Mouse (Mus musculus) v-Abl transformed pro-B cells (cell line): Measurements from ENCODE around the gene Pex11g.

Source experiments
- in situ Hi-C, 2 experiments: fragments of 400-800 bp; cut with MboI; formaldehyde crosslinking; loops; one replicate each; pipeline ENCODE4 v1.15.1; 2025; ENCODE audit not compliant: unreplicated experiment in 2 of 2

Gene Pex11g

DNA sequence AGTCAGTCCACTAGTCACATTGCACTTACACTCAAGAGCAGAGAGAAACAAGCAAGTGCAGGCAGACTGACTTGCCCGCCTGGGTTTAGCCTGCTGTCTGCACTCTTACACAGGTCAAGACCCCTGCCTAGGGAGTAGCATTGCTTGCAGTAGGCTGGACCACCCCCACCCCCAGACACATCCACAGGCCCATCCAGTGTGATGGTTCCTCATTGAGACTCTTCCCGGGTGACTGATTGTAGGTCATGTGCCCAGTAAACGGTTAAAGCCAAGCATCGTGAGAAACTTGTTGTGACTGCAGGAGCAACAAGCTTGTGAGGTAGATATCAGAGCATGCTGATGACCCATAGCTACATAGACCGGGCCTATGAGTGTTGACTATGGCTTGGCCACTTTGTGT is 46.0 kb downstream of the Pex11g start:
- in situ Hi-C loops, result no loop called here

DNA sequence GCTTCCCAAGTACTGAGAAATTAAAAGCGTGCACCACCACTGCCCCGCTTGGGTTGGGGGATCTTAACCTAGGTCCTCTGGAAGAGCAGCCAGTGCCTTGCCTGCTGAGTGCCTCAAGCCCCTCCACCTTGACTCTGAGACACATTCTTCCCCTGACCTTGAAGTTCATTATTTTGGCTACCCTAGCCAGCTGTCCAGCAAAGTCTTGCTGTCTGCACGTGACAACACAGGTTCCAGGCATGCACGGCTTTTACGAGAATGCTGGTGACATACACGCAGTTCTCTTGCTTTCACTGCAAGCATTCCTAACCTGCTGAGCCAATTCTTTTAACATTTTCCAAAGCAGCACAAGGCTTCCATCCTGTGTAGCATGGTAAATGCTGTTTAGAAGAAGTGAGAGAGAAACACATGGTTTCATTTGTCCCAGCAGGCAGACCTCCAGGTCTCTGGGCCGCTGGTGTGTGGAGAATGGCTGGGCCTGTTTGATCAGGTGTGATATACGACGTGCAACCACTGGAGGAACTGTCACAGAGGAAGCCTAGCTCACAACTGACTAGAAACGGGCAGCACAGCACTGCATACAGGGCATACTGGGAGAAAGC is 47.3 kb downstream of the Pex11g start:
- in situ Hi-C loops, result no loop called here

DNA sequence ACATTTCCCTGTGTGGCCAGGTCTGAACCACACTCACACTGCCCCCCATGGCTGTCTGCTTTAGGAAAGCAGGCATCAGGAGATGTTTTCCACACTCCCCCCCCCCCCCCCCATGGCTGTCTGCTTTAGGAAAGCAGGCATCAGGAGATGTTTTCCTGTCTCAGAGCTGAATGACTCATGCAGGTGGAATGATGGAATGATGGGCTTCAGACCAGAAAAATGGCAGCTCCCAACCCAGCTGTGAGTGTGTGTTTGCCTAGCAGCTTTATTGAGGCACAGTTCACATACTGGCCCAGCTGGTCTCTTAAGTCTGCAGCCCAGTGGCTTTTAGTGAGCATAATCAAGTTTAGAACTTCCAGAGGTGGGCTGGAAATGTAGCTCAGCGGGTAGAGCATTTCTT is 49.4 kb downstream of the Pex11g start:
- in situ Hi-C loops, result no loop called here

GRCm38 (mm10) chr8:3417455-3417854 is 50.0 kb downstream of the Pex11g start:
- in situ Hi-C loops, result no loop called here

- in situ Hi-C loops, result no loop called here
These were observed 50.6 kb downstream of the Pex11g start for GRCm38 (mm10) chr8:3416846-3417245.

GRCm38 (mm10) chr8:3415661-3416060 is 51.8 kb downstream of the Pex11g start:
- in situ Hi-C loops, result no loop called here

DNA sequence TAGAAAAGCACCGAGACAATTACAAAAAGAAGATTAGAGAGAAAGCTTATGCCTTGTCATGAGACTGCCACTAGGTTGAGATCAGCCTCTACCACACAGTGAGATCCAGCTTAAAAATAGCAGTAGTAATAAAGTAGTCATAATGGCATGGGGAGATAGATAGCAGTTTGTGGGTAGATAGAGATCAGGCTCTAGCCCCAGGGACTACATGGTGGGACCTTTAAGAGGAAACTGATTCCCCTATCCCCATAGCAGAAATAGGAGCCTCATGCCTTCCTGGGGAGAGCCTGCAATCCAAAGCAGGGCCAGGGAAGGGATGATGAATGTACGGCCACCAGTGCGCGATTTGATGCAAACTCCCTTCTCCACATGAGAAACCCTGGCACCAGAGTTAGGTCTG is 52.2 kb downstream of the Pex11g start:
- in situ Hi-C loops, result no loop called here

GRCm38 (mm10) chr8:3414639-3415190 is 52.8 kb downstream of the Pex11g start:
- in situ Hi-C loops, result no loop called here

DNA sequence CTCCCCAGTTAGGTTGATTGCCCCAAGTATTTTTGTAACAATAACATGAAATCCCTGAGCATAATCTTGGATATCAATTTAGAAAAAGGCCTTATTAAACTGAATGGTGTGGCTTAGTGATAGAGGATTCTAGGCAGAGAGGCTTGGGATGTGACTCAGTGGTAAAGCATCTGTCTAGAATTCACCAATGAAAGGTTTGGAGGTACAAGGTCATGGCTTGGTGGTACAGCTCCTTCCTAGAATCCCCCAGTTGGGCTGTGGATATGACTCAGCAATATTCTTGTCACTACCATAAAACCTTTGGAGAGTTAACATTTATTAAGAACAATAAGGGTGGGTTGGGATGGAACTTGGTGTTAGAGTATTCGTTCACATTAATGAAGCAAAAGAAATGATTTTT is 54.7 kb downstream of the Pex11g start:
- in situ Hi-C loops, result no loop called here

- in situ Hi-C loops, result no loop called here
These were observed 55.6 kb downstream of the Pex11g start for GRCm38 (mm10) chr8:3411901-3412301.

DNA sequence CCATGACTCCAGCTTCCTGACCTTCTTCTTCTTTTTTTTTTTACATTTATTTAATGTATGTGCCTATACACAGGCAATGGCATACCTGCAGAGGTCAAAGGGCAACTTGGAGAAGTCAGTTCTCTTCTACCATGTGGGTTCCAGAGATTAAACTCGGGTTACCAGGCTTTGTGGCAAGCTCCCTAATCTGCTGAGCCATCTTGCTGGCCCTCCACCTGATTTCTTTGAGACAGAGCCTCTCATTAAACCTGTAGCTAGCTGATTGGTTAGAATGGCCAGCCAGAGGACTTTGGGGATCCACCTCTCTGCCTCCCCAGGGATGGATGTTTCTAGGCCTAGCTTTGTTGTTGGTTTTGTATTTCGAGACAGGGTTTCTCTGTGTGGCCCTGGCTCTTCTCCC is 56.4 kb downstream of the Pex11g start:
- in situ Hi-C loops, result no loop called here

- in situ Hi-C loops, result no loop called here
These were observed 60.1 kb downstream of the Pex11g start for GRCm38 (mm10) chr8:3407417-3407816.
